Mouse (Mus musculus): ENCODE measurements around the gene Ppp1r27. TPM values are rescaled to one million over a fixed set of nuclear protein-coding genes. Genes with fewer than 3 reads are reported as not detected.
A peak's percentile ranks its signal among the peaks of the same experiment; 100 is the strongest.

Ppp1r27 gene
- polyA plus RNA-seq, 1 experiment = 3.3 TPM

GRCm38 (mm10) chr11:120510375-120511030, 40.4 kb downstream of the Ppp1r27 start:
- WGBS = 5% methylated on average over 16 of the region's 16 CpGs

DNA sequence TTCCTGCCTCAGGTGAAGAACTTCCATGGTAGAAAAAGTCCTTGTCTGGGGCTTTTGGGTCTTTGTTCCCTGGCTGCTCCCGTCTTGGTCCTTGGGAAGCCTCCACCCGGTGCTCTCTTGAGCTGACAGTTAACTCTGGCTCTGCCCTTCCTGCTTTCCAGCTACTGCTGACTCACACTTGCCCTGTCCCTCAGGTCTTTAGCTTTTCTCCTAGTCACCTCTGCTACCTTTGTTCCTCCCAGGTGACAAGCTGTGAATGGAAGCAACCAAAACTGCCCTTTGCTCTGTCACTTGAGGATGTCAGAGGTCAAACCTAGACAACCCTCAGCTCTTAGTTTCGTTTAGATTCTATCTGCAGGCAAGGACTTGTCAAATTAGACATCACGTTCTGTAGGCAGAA, 41.0 kb downstream of the Ppp1r27 start:
- 40% methylated on average over 4 of the region's 4 CpGs for WGBS

More at GRCm38 (mm10) chr11:120510375-120511030, 40.4 kb downstream of the Ppp1r27 start:
- no peak for DNase-seq
- peaks cover 7% of the 10 kb centered on the region for H3K4me1 ChIP-seq (ENCODE audit: control insufficient read depth, insufficient read depth, low read length)
- no peak for TF ChIP-seq CTCF (IDR thresholded peaks at IDR 0.05; ENCODE audit: insufficient read depth, low read length)
- TF ChIP-seq POLR2A (IDR thresholded peaks at IDR 0.05; ENCODE audit: borderline replicate concordance, extremely low read depth, low read depth, low read length) = no peak
- peak overlapping the region; percentile 40 for H3K4me3 ChIP-seq (replicated peaks; ENCODE audit: extremely low read depth, low read depth, low read length)

GRCm38 (mm10) chr11:120508290-120508870, 42.6 kb downstream of the Ppp1r27 start:
- H3K4me1 ChIP-seq (ENCODE audit: control insufficient read depth, insufficient read depth, low read length) = peaks cover 7% of the 10 kb centered on the region
- H3K4me3 ChIP-seq (replicated peaks; ENCODE audit: extremely low read depth, low read depth, low read length) = no peak overlapping the region
- TF ChIP-seq POLR2A (IDR thresholded peaks at IDR 0.05; ENCODE audit: borderline replicate concordance, extremely low read depth, low read depth, low read length) (no peak), CTCF (IDR thresholded peaks at IDR 0.05; ENCODE audit: insufficient read depth, low read length) (no peak)
- 64% methylated on average over 9 of the region's 9 CpGs for WGBS
- DNase-seq = no peak

More for the DNA sequence above, 41.0 kb downstream of the Ppp1r27 start:
- no peak overlapping the region for H3K4me3 ChIP-seq (replicated peaks; ENCODE audit: extremely low read depth, low read depth, low read length)
- H3K4me1 ChIP-seq (ENCODE audit: control insufficient read depth, insufficient read depth, low read length) = peaks cover 7% of the 10 kb centered on the region
- DNase-seq = no peak
- TF ChIP-seq CTCF (IDR thresholded peaks at IDR 0.05; ENCODE audit: insufficient read depth, low read length) (no peak), POLR2A (IDR thresholded peaks at IDR 0.05; ENCODE audit: borderline replicate concordance, extremely low read depth, low read depth, low read length) (no peak)

DNA sequence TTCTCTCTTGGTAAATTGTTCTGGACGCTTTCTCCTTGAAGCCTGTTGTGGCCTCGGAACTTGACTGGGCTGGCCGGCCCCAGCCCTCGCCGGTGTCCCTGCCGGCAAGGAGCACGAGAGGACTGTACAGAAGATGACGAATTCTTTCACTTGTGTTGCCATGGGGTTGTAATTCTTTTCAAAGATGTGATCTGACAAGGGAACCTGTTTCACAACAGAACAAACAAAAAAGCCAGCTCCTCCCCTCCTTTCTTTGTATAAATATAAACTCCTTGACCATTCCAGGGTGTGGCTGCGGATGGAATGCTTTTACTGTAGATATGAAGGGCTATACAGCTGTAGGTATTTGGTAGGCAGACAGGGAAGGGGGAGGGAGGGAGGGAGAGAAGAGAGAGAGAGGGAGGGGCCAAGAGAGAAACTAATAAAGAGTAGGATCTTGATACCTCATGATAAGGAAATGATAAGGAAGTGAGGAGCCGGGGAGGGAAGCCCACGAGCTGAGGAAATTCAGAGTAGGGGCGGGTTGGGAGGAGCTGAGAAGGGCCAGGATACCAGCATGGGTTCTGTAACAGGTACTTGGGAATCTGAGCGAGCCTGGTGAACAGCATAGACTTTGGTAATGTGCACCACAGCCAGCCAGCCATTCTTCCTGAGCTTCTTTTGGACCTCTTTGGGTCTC, 43.2 kb downstream of the Ppp1r27 start:
- H3K4me1 ChIP-seq (ENCODE audit: control insufficient read depth, insufficient read depth, low read length) = peaks cover 7% of the 10 kb centered on the region

DNA sequence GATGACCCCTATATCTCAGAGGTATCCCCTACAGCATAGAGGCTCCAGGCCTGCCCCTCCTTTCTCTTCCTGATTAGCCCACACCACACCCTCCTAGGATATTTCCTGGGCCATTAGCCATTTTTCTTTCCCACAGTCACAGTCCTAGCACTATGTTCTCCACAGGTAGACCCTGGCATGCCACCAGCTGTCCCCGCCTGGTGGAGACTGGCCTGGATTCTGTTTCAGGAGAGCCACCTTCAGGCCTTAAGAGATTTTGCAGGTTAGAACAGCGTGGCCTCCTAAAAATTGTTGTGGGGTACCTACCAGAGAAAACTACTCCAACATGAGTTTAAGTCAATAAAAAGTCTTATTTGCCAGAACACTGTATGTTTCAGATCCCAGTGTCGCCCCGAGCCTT, 44.0 kb downstream of the Ppp1r27 start:
- 55% methylated on average over 4 of the region's 4 CpGs for WGBS
- no peak for DNase-seq
- Histone ChIP-seq H3K4me3 (replicated peaks; ENCODE audit: extremely low read depth, low read depth, low read length) (no peak overlapping the region), H3K4me1 (ENCODE audit: control insufficient read depth, insufficient read depth, low read length) (peaks cover 7% of the 10 kb centered on the region)
- TF ChIP-seq CTCF (IDR thresholded peaks at IDR 0.05; ENCODE audit: insufficient read depth, low read length) (peak; percentile 44; the same call in 1 of the 2 replicates), POLR2A (IDR thresholded peaks at IDR 0.05; ENCODE audit: borderline replicate concordance, extremely low read depth, low read depth, low read length) (no peak)

More for the DNA sequence above, 43.2 kb downstream of the Ppp1r27 start:
- TF ChIP-seq CTCF (IDR thresholded peaks at IDR 0.05; ENCODE audit: insufficient read depth, low read length) = no peak
- no peak for TF ChIP-seq POLR2A (IDR thresholded peaks at IDR 0.05; ENCODE audit: borderline replicate concordance, extremely low read depth, low read depth, low read length)
- H3K4me3 ChIP-seq (replicated peaks; ENCODE audit: extremely low read depth, low read depth, low read length) = no peak overlapping the region
- DNase-seq = peak; percentile 56
- WGBS = 43% methylated on average over 13 of the region's 13 CpGs

- TF ChIP-seq CTCF (IDR thresholded peaks at IDR 0.05; ENCODE audit: insufficient read depth, low read length) (no peak), POLR2A (IDR thresholded peaks at IDR 0.05; ENCODE audit: borderline replicate concordance, extremely low read depth, low read depth, low read length) (no peak)
- H3K4me1 ChIP-seq (ENCODE audit: control insufficient read depth, insufficient read depth, low read length) = peaks cover 7% of the 10 kb centered on the region
- H3K4me3 ChIP-seq (replicated peaks; ENCODE audit: extremely low read depth, low read depth, low read length) = no peak overlapping the region
- 76% methylated on average over 3 of the region's 3 CpGs for WGBS
- DNase-seq = no peak
Observed at GRCm38 (mm10) chr11:120505661-120506060, 45.3 kb downstream of the Ppp1r27 start.

DNA sequence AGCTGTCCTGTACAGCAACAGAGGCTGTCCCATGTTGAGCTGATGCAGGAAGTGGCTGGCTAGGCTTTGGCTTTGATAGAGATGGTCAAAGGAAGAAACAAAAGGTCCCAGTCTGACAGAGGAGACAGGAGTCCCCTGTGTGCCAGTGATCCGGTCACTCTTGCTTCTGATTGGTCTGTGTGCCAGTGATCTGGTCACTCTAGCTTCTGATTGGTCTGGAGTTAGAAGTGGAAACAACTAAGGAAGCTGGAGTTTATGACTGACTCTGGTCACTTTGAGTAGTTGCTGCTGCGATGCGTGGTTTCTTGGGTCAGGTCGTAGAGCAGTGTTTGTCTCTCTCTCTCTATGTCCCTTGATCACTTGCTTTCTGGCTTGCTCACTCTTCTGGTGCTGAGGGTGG, 49.2 kb downstream of the Ppp1r27 start:
- DNase-seq = no peak
- Histone ChIP-seq H3K4me1 (ENCODE audit: control insufficient read depth, insufficient read depth, low read length) (peaks cover 3% of the 10 kb centered on the region; the same call in 1 of the 2 replicates), H3K4me3 (replicated peaks; ENCODE audit: extremely low read depth, low read depth, low read length) (no peak overlapping the region)
- WGBS = 77% methylated on average over 4 of the region's 4 CpGs
- TF ChIP-seq CTCF (IDR thresholded peaks at IDR 0.05; ENCODE audit: insufficient read depth, low read length) (no peak), POLR2A (IDR thresholded peaks at IDR 0.05; ENCODE audit: borderline replicate concordance, extremely low read depth, low read depth, low read length) (0 out of 2 replicates have a peak, but pooled peaks have one; percentile 8)

- TF ChIP-seq POLR2A (IDR thresholded peaks at IDR 0.05; ENCODE audit: borderline replicate concordance, extremely low read depth, low read depth, low read length) = no peak
- TF ChIP-seq CTCF (IDR thresholded peaks at IDR 0.05; ENCODE audit: insufficient read depth, low read length) = no peak
- no peak for DNase-seq
- 47% methylated on average over 6 of the region's 6 CpGs for WGBS
- Histone ChIP-seq H3K4me3 (replicated peaks; ENCODE audit: extremely low read depth, low read depth, low read length) (no peak overlapping the region), H3K4me1 (ENCODE audit: control insufficient read depth, insufficient read depth, low read length) (peaks cover 3% of the 10 kb centered on the region; the same call in 1 of the 2 replicates)
Observed at GRCm38 (mm10) chr11:120501018-120501417, 49.9 kb downstream of the Ppp1r27 start.

DNA sequence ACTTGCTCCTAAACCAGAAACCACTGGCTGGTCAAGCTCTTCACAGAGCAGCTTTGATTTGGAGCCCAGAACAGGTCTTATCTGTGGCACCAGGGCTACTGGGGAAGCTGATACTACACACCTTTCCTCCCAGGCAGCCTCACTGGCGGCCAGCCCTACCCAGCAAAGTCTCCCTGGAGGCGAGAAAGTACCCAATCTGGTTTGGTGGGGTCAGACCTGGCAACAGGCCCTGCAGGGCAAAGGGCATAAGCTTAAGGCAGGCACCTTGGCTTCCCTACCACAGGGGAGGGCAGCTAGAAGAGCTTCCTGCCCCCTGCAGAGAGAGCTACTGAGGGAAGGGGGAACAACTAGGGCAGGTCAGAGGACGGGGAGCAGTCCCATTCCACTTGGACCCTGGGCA, 50.6 kb downstream of the Ppp1r27 start:
- peaks cover 3% of the 10 kb centered on the region; the same call in 1 of the 2 replicates for H3K4me1 ChIP-seq (ENCODE audit: control insufficient read depth, insufficient read depth, low read length)
- peak; percentile 72 for DNase-seq
- no peak overlapping the region for H3K4me3 ChIP-seq (replicated peaks; ENCODE audit: extremely low read depth, low read depth, low read length)
- TF ChIP-seq CTCF (IDR thresholded peaks at IDR 0.05; ENCODE audit: insufficient read depth, low read length) = no peak
- peak; percentile 44; the same call in 1 of the 2 replicates for TF ChIP-seq POLR2A (IDR thresholded peaks at IDR 0.05; ENCODE audit: borderline replicate concordance, extremely low read depth, low read depth, low read length)
- 10% methylated on average over 3 of the region's 3 CpGs for WGBS

Other genes starting within 250 kb of the Ppp1r27 start
- gene Actg1, start 202.6 kb downstream of the Ppp1r27 start, polyA plus RNA-seq (2012; rRNA removed) = 941 and 1,175 TPM in 2 replicates
- gene Fscn2, start 189.6 kb downstream of the Ppp1r27 start, polyA plus RNA-seq (2012; rRNA removed) = 0.06 and 0.60 TPM in 2 replicates
- 61.9 and 67.1 TPM in 2 replicates for gene Faap100, start 172.4 kb downstream of the Ppp1r27 start, polyA plus RNA-seq (2012; rRNA removed)
- gene Nploc4, start 113.4 kb downstream of the Ppp1r27 start, polyA plus RNA-seq (2012; rRNA removed) = 39.2 and 49.8 TPM in 2 replicates
- 0.06 TPM in 1 of 2 replicates, not detected in the other for gene Tspan10, start 108.5 kb downstream of the Ppp1r27 start, polyA plus RNA-seq (2012; rRNA removed)
- 0.45 and 0.57 TPM in 2 replicates for gene Pde6g, start 97.6 kb downstream of the Ppp1r27 start, polyA plus RNA-seq (2012; rRNA removed)
- gene Oxld1, start 93.1 kb downstream of the Ppp1r27 start, polyA plus RNA-seq (2012; rRNA removed) = 11.9 and 14.9 TPM in 2 replicates
- gene Ccdc137, start 93.0 kb downstream of the Ppp1r27 start, polyA plus RNA-seq (2012; rRNA removed) = 11.0 and 14.5 TPM in 2 replicates
- 15.6 and 17.3 TPM in 2 replicates for gene Arl16, start 83.5 kb downstream of the Ppp1r27 start, polyA plus RNA-seq (2012; rRNA removed)
- 48.0 and 51.4 TPM in 2 replicates for gene Mrpl12, start 66.5 kb downstream of the Ppp1r27 start, polyA plus RNA-seq (2012; rRNA removed)
- gene Slc25a10, start 59.3 kb downstream of the Ppp1r27 start, polyA plus RNA-seq (2012; rRNA removed) = 157 and 174 TPM in 2 replicates
- gene Gcgr, start 20.4 kb downstream of the Ppp1r27 start, polyA plus RNA-seq (2012; rRNA removed) = 0.86 and 1.0 TPM in 2 replicates
- gene Mcrip1, start 1.4 kb downstream of the Ppp1r27 start, polyA plus RNA-seq (2012; rRNA removed) = 133 and 168 TPM in 2 replicates
- gene P4hb, start 22.1 kb upstream of the Ppp1r27 start, polyA plus RNA-seq (2012; rRNA removed) = 192 and 254 TPM in 2 replicates
- gene Arhgdia, start 30.5 kb upstream of the Ppp1r27 start, polyA plus RNA-seq (2012; rRNA removed) = 890 and 923 TPM in 2 replicates
- gene Alyref, start 47.2 kb upstream of the Ppp1r27 start, polyA plus RNA-seq (2012; rRNA removed) = 26.1 and 29.1 TPM in 2 replicates
- gene Anapc11, start 47.3 kb upstream of the Ppp1r27 start, polyA plus RNA-seq (2012; rRNA removed) = 136 and 159 TPM in 2 replicates
- gene Npb, start 57.3 kb upstream of the Ppp1r27 start, polyA plus RNA-seq (2012; rRNA removed) = 2.5 and 3.0 TPM in 2 replicates
- 217 and 238 TPM in 2 replicates for gene Pcyt2, start 66.8 kb upstream of the Ppp1r27 start, polyA plus RNA-seq (2012; rRNA removed)
- gene Sirt7, start 74.1 kb upstream of the Ppp1r27 start, polyA plus RNA-seq (2012; rRNA removed) = 75.2 and 84.1 TPM in 2 replicates
- 41.5 and 51.3 TPM in 2 replicates for gene Mafg, start 82.5 kb upstream of the Ppp1r27 start, polyA plus RNA-seq (2012; rRNA removed)
- gene Pycr1, start 92.6 kb upstream of the Ppp1r27 start, polyA plus RNA-seq (2012; rRNA removed) = 4.1 and 4.5 TPM in 2 replicates
- gene Myadml2, start 97.0 kb upstream of the Ppp1r27 start, polyA plus RNA-seq (2012; rRNA removed) = 1.1 and 3.1 TPM in 2 replicates
- 15.5 and 20.6 TPM in 2 replicates for gene Notum, start 110.0 kb upstream of the Ppp1r27 start, polyA plus RNA-seq (2012; rRNA removed)
- 86.9 and 95.8 TPM in 2 replicates for gene Aspscr1, start 121.8 kb upstream of the Ppp1r27 start, polyA plus RNA-seq (2012; rRNA removed)
- 68.0 and 69.1 TPM in 2 replicates for gene Cenpx, start 162.6 kb upstream of the Ppp1r27 start, polyA plus RNA-seq (2012; rRNA removed)
- 35.6 and 40.1 TPM in 2 replicates for gene Lrrc45, start 162.8 kb upstream of the Ppp1r27 start, polyA plus RNA-seq (2012; rRNA removed)
- gene Rac3, start 170.3 kb upstream of the Ppp1r27 start, polyA plus RNA-seq (2012; rRNA removed) = 62.0 and 76.8 TPM in 2 replicates
- gene Dcxr, start 176.1 kb upstream of the Ppp1r27 start, polyA plus RNA-seq (2012; rRNA removed) = 326 and 340 TPM in 2 replicates
- gene Cbr2, start 181.0 kb upstream of the Ppp1r27 start, polyA plus RNA-seq (2012; rRNA removed) = 13,780 and 14,250 TPM in 2 replicates
- 0.24 and 1.6 TPM in 2 replicates for gene Hmga1b, start 211.7 kb upstream of the Ppp1r27 start, polyA plus RNA-seq (2012; rRNA removed)
- 55.8 and 59.8 TPM in 2 replicates for gene Rfng, start 233.1 kb upstream of the Ppp1r27 start, polyA plus RNA-seq (2012; rRNA removed)
- gene Gps1, start 233.1 kb upstream of the Ppp1r27 start, polyA plus RNA-seq (2012; rRNA removed) = 116 and 141 TPM in 2 replicates
- 32.0 and 35.4 TPM in 2 replicates for gene Dus1l, start 245.3 kb upstream of the Ppp1r27 start, polyA plus RNA-seq (2012; rRNA removed)

Measured in lung, adult 2 months (tissue).